Mouse (Mus musculus): ENCODE results near the gene Syce1l. TPM values are rescaled to one million over a fixed set of nuclear protein-coding genes. Genes with fewer than 3 reads are reported as not detected.

Syce1l gene
- polyA plus RNA-seq, 1 experiment from 2014 or later = not detected

GRCm38 (mm10) chr8:113656681-113657298, 13.8 kb downstream of the Syce1l start:
- H3K4me3 ChIP-seq (ENCODE audit: inconsistent target) = no peak overlapping the region
- no peaks in the 10 kb centered on the region for H3K36me3 ChIP-seq (ENCODE audit: inconsistent target)
- no peak overlapping the region for H3K27ac ChIP-seq
- H3K79me2 ChIP-seq (ENCODE audit: inconsistent target) = no peaks in the 10 kb centered on the region
- WGBS (ENCODE audit: missing documents) = 91% methylated on average over 11 of the region's 11 CpGs

DNA sequence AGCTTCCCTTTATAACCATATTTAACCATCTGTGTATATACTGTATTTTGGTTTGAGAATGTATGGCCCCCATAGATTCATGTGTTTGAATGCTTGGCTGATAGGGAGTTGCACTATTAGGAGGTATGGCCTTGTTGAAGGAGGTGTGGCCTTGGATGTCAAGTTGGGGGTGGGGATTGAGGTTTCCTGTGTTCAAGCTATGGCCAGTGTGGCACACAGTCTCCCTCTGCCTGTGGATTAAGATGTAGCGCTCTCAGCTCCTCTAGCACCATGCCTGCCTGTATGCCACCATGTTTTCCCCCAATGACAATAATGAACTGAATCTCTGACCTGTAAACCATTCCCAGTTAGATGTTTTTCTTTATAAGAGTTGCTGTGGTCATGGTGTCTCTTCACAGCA, 17.1 kb downstream of the Syce1l start:
- 75% methylated on average over 1 of the region's 1 CpGs for WGBS (ENCODE audit: missing documents)
- Histone ChIP-seq H3K79me2 (ENCODE audit: inconsistent target) (no peaks in the 10 kb centered on the region), H3K36me3 (ENCODE audit: inconsistent target) (no peaks in the 10 kb centered on the region), H3K4me3 (ENCODE audit: inconsistent target) (no peak overlapping the region), H3K27ac (no peak overlapping the region)

DNA sequence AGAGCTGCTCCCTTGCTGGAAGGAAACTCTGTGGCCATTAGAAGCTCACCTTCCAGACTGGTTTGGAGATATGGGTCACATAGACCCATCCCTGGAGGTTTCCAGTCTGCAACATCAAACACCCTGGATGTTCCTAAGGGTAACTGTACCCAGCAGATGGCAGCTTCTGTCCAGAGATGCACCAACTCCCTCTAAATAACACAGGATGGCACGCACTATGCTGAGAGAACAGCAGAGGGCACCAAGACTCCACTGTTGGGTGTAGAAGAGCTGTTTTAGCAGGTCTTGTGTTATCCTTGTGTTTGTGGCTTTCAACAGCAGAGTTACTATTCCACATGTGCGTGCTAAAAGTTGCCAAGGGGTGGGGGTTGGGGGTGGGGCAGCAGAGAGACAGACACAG, 21.5 kb downstream of the Syce1l start:
- Histone ChIP-seq H3K4me3 (ENCODE audit: inconsistent target) (no peak overlapping the region), H3K36me3 (ENCODE audit: inconsistent target) (no peaks in the 10 kb centered on the region), H3K79me2 (ENCODE audit: inconsistent target) (no peaks in the 10 kb centered on the region), H3K27ac (no peak overlapping the region)
- WGBS (ENCODE audit: missing documents) = 0% methylated on average over 2 of the region's 2 CpGs

DNA sequence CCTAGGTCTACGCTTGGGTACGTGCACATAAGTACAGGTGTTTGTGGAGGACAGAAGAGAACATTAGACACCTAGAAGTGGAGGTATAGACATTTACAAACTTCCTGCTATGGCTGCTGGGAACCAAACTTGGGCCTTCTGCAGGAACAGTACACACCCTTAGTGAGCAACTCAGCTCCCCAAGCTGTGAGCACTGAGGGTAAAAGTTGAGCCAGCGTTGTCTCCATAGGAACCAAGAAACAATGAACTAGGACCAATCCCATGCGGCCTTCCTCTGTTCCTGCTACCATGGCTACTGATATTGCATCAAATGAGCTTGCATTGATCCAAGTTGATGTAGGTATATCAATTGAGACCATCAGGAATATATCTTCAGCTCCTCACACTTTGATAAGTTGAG, 22.0 kb downstream of the Syce1l start:
- Histone ChIP-seq H3K36me3 (ENCODE audit: inconsistent target) (no peaks in the 10 kb centered on the region), H3K4me3 (ENCODE audit: inconsistent target) (no peak overlapping the region), H3K27ac (no peak overlapping the region), H3K79me2 (ENCODE audit: inconsistent target) (no peaks in the 10 kb centered on the region)
- WGBS (ENCODE audit: missing documents) = 71% methylated on average over 4 of the region's 4 CpGs

DNA sequence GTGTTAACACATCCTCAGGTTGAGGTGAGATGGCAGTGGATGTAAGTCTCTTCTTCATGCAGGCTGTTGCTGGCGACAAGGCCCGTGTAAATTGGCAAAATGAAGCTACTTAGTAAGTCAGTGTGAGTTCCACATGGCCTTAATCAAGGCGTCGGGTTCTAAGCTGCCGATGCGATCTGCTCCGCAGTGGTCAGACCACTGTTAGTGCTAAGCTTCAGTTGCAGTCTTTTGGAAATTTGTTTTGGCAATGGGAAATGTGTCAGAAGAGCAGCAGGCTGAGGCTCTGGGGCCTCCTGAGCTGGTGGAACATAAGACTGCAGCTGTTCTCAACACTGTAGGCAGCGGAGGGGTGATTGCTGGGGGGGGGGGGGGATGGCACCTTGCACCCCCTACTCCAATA, 22.9 kb downstream of the Syce1l start:
- Histone ChIP-seq H3K79me2 (ENCODE audit: inconsistent target) (no peaks in the 10 kb centered on the region), H3K27ac (no peak overlapping the region), H3K4me3 (ENCODE audit: inconsistent target) (no peak overlapping the region), H3K36me3 (ENCODE audit: inconsistent target) (no peaks in the 10 kb centered on the region)
- 92% methylated on average over 8 of the region's 8 CpGs for WGBS (ENCODE audit: missing documents)

DNA sequence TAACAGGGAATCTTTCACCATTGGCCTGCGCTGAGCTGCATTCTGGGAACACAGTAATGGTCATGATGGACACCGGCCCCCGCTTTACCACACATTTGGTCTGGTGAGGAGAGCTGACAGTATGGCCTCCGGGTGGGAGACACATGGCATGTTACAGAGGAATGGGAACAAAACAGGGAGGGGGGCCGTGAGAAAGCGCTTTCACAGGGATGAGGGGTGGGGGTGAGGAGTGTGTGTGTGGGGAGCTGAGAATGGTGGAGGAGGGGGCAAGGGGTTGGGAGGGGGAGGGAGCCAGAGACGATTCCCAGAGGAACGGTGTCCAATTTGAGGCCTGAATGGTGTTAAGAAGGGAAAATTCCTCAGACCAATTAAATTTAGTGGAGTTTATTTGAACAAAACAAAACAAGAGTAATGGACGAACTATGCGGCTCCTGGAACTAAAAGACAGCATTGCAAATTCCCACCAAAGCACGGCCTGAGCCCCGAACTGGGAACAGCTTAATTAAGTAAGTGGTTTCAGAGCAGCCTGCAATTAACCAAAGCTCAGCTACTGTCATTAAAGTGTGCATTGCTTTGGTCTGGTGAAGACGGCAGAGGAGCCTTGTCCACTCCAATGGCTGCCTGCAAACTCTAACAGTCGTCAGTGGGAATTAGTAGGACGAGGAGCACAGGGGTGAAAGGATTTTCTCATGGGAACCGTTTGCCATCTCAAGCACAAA, 23.9 kb downstream of the Syce1l start:
- H3K4me3 ChIP-seq (ENCODE audit: inconsistent target) = no peak overlapping the region
- no peaks in the 10 kb centered on the region for H3K79me2 ChIP-seq (ENCODE audit: inconsistent target)
- no peaks in the 10 kb centered on the region for H3K36me3 ChIP-seq (ENCODE audit: inconsistent target)
- WGBS (ENCODE audit: missing documents) = 78% methylated on average over 16 of the region's 16 CpGs
- H3K27ac ChIP-seq = no peak overlapping the region

DNA sequence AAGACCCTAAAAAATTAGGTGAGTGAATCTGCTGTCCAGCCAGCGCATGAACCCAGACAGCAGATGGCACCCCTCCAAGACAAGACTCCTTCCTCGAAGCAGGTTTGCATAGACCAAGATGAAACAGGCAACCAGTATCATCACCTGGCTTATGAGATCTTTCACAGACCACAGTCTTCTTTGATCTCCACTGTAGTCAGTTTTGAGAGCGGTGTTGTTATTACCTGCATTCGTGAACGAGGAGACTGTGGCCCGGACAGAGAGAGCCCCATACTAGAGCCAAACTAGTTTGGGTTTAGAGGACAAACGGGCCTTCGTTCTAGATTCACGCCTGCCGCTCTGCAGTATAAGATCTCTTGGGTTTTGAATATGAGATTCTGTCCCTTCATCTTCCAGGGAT, 26.9 kb downstream of the Syce1l start:
- Histone ChIP-seq H3K36me3 (ENCODE audit: inconsistent target) (no peaks in the 10 kb centered on the region), H3K4me3 (ENCODE audit: inconsistent target) (no peak overlapping the region), H3K79me2 (ENCODE audit: inconsistent target) (no peaks in the 10 kb centered on the region), H3K27ac (no peak overlapping the region)
- 93% methylated on average over 10 of the region's 10 CpGs for WGBS (ENCODE audit: missing documents)

- Histone ChIP-seq H3K36me3 (ENCODE audit: inconsistent target) (no peaks in the 10 kb centered on the region), H3K4me3 (ENCODE audit: inconsistent target) (no peak overlapping the region), H3K27ac (no peak overlapping the region), H3K79me2 (ENCODE audit: inconsistent target) (no peaks in the 10 kb centered on the region)
- 84% methylated on average over 11 of the region's 11 CpGs for WGBS (ENCODE audit: missing documents)
Measured at GRCm38 (mm10) chr8:113672599-113673255, 29.7 kb downstream of the Syce1l start.

DNA sequence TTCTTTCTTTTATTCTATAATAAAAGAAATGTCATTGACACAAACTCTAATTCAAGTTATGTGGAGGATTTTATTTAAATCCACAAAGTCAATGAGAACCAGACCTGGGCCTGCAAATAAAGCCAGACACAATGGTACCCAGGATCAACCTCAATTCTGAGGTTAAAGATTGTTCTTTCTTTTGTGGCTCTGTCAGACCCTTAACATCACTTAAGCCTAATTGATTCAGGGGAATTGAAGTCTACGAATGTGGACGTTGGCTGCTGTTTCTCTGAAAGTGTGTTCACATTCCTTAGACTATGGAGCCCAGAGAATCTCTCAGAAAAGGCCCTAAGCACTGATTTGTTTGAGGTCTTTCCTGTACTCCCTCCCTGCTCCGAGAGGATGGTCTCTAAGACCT, 30.3 kb downstream of the Syce1l start:
- WGBS (ENCODE audit: missing documents) = 94% methylated on average over 3 of the region's 3 CpGs
- Histone ChIP-seq H3K4me3 (ENCODE audit: inconsistent target) (no peak overlapping the region), H3K36me3 (ENCODE audit: inconsistent target) (no peaks in the 10 kb centered on the region), H3K27ac (no peak overlapping the region), H3K79me2 (ENCODE audit: inconsistent target) (no peaks in the 10 kb centered on the region)

GRCm38 (mm10) chr8:113674611-113675010, 31.6 kb downstream of the Syce1l start:
- 87% methylated on average over 3 of the region's 3 CpGs for WGBS (ENCODE audit: missing documents)
- Histone ChIP-seq H3K27ac (no peak overlapping the region), H3K4me3 (ENCODE audit: inconsistent target) (no peak overlapping the region), H3K36me3 (ENCODE audit: inconsistent target) (no peaks in the 10 kb centered on the region), H3K79me2 (ENCODE audit: inconsistent target) (no peaks in the 10 kb centered on the region)

DNA sequence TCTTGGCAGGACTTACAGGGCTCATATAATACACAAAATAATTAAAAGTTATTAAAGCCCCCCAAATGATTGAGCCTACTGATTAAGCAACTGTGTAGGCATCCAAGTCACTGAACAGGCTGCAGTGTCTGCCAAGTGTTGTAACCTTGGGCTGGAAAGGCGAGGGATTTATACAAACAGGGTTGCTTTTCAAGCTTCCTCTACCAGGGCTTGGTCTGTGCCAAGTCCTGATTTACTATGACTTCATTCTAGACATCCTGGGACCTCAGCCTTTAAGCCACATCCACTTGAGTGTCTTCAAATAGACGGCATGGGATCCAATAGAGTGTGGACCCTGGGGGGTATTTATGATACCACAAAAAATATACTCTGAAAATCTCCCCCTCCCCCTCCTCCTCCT, 32.3 kb downstream of the Syce1l start:
- Histone ChIP-seq H3K79me2 (ENCODE audit: inconsistent target) (no peaks in the 10 kb centered on the region), H3K27ac (no peak overlapping the region), H3K4me3 (ENCODE audit: inconsistent target) (no peak overlapping the region), H3K36me3 (ENCODE audit: inconsistent target) (no peaks in the 10 kb centered on the region)
- 83% methylated on average over 2 of the region's 2 CpGs for WGBS (ENCODE audit: missing documents)

DNA sequence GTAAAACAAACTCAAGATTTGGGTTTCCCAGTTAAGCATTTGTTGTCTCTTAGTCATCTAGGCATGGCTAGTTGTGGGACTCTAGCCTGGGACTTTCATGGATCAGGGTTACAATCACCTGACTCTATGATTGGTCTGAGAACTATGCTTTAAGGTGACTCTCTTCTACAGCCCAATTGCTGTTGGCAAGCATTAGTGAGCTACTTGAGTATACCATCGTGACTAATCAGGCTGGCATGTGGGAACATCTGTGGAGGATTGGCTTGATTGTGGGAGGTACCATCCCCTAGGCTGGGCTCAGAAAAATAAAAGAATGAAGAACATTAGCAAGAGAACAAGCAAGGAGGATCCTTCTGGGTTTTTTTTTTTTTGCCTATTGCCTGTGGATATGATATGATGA, 33.8 kb downstream of the Syce1l start:
- H3K4me3 ChIP-seq (ENCODE audit: inconsistent target) = no peak overlapping the region
- 100% methylated on average over 1 of the region's 1 CpGs for WGBS (ENCODE audit: missing documents)
- H3K27ac ChIP-seq = no peak overlapping the region
- no peaks in the 10 kb centered on the region for H3K36me3 ChIP-seq (ENCODE audit: inconsistent target)
- H3K79me2 ChIP-seq (ENCODE audit: inconsistent target) = no peaks in the 10 kb centered on the region

DNA sequence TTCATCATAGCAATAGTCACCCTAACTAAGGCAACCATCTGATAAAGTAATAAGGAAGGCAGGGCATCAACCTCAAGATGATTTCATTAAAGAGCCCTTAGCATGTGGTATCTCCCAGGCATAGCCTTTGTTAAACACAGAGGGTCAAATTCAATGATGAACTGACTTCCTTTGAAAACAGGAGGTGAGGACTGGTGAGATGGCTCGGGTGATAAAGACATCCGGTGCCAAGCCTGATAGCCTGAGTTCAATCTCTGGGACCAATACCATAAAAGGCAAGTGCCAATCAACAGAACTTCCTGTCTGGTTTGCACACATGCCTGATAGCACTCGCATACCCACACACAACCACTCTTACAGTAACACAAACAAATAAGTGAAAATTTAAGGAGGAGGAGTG, 36.3 kb downstream of the Syce1l start:
- Histone ChIP-seq H3K27ac (no peak overlapping the region), H3K79me2 (ENCODE audit: inconsistent target) (no peaks in the 10 kb centered on the region), H3K4me3 (ENCODE audit: inconsistent target) (no peak overlapping the region), H3K36me3 (ENCODE audit: inconsistent target) (no peaks in the 10 kb centered on the region)
- WGBS (ENCODE audit: missing documents) = 13% methylated on average over 3 of the region's 3 CpGs

- Histone ChIP-seq H3K79me2 (ENCODE audit: inconsistent target) (no peaks in the 10 kb centered on the region), H3K36me3 (ENCODE audit: inconsistent target) (no peaks in the 10 kb centered on the region), H3K4me3 (ENCODE audit: inconsistent target) (no peak overlapping the region), H3K27ac (no peak overlapping the region)
- WGBS (ENCODE audit: missing documents) = 43% methylated on average over 17 of the region's 17 CpGs
Measured at GRCm38 (mm10) chr8:113687889-113688542, 45.0 kb downstream of the Syce1l start.

GRCm38 (mm10) chr8:113688543-113688915, 45.5 kb downstream of the Syce1l start:
- WGBS (ENCODE audit: missing documents) = 41% methylated on average over 8 of the region's 8 CpGs
- Histone ChIP-seq H3K36me3 (ENCODE audit: inconsistent target) (no peaks in the 10 kb centered on the region), H3K79me2 (ENCODE audit: inconsistent target) (no peaks in the 10 kb centered on the region), H3K27ac (no peak overlapping the region), H3K4me3 (ENCODE audit: inconsistent target) (no peak overlapping the region)

Measured in macrophage (primary cell).